ENCODE assay signal across 43 mouse cellular contexts in the genomic region with DNA sequence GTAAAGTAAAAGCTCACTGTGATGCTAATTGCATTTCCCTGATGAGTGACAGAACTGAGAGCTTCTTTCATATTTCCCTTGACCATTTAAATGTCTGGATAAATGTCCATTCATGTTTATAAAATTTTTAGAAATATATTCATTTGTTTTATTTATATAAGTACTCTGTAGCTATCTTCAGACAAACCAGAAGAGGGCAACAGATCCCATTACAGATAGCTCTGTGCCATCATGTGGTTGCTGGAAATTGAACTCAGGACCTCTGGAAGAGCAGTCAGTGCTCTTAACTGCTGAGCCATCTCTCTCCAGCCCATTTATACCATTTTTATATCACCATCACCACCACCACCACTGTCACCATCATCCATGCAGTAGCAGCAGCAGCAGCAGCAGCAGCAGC. TPM values are rescaled to one million over a fixed set of nuclear protein-coding genes. Genes with fewer than 3 reads are reported as not detected.
"Had no signal": no experiment of that assay in that cellular context is flagged by ENCODE, and none has a peak within 500 bp of the region (broad histone marks: within the 10 kb centered on the region; RNA-seq: fewer than 3 reads in every experiment).

No protein-coding gene starts in this region.

- H3K4me1 ChIP-seq: hindbrain, embryonic 15.5 days; liver, embryonic 12.5 days had no signal

- H3K27ac ChIP-seq: gastrocnemius, adult 2 months; heart, embryonic 13.5 days; heart, embryonic 15.5 days; hindbrain, embryonic 13.5 days; hindbrain, embryonic 15.5 days; hindbrain, postnatal 0 days; kidney, embryonic 15.5 days; kidney, postnatal 0 days; limb, embryonic 13.5 days; limb, embryonic 15.5 days; liver, embryonic 12.5 days; liver, embryonic 14.5 days had no signal

- H3K4me3 ChIP-seq: gastrocnemius, adult 2 months; heart, embryonic 13.5 days; heart, embryonic 15.5 days; hindbrain, embryonic 13.5 days; hindbrain, embryonic 15.5 days; kidney, embryonic 15.5 days; limb, embryonic 13.5 days; limb, embryonic 15.5 days; liver, embryonic 12.5 days had no signal

- ATAC-seq: hindbrain, postnatal 0 days; intestine, embryonic 16.5 days; liver, embryonic 12.5 days had no signal

- H3K4me2 ChIP-seq: heart, embryonic 11.5 days; heart, embryonic 13.5 days; heart, embryonic 15.5 days; hindbrain, embryonic 13.5 days; hindbrain, embryonic 15.5 days; kidney, embryonic 15.5 days; limb, embryonic 13.5 days; limb, embryonic 15.5 days; liver, embryonic 12.5 days had no signal

- H3K9me3 ChIP-seq: heart, embryonic 13.5 days; heart, embryonic 15.5 days; hindbrain, embryonic 13.5 days; hindbrain, embryonic 15.5 days; kidney, embryonic 15.5 days; limb, embryonic 15.5 days; liver, embryonic 12.5 days had no signal

- DNase-seq: gastrocnemius, adult 2 months; gastrocnemius, postnatal 10 days; gastrocnemius, postnatal 25 days; heart, adult 18-20 months; heart, postnatal 14 days; heart, postnatal 36 days; kidney, adult 11 months; kidney, adult 2 months; kidney, adult 9 months; kidney, postnatal 14 days; kidney, postnatal 36 days; layer of hippocampus, adult 9-11 months; layer of hippocampus, postnatal 36 days; left cerebral cortex, postnatal 4 days had no signal

- H3K9ac ChIP-seq: heart, embryonic 13.5 days; heart, embryonic 15.5 days; hindbrain, embryonic 13.5 days; hindbrain, embryonic 15.5 days; kidney, embryonic 15.5 days; limb, embryonic 13.5 days; limb, embryonic 15.5 days; liver, embryonic 12.5 days; liver, embryonic 14.5 days had no signal

- H3K27me3 ChIP-seq: heart, embryonic 13.5 days; heart, embryonic 15.5 days; hindbrain, embryonic 13.5 days; hindbrain, embryonic 15.5 days; kidney, embryonic 15.5 days; limb, embryonic 13.5 days; limb, embryonic 15.5 days; liver, embryonic 12.5 days had no signal

- H3K36me3 ChIP-seq: heart, embryonic 13.5 days; heart, embryonic 15.5 days; hindbrain, embryonic 13.5 days; hindbrain, embryonic 15.5 days; kidney, embryonic 15.5 days; limb, embryonic 13.5 days; limb, embryonic 15.5 days; liver, embryonic 12.5 days had no signal

RNA-seq across cellular contexts. Expression of gene Rtp2, which starts 26.7 kb away (rescaled TPM):
- total RNA-seq: gastrocnemius, adult 2 months; gastrocnemius, postnatal 10 days; gastrocnemius, postnatal 25 days; heart, adult 18-20 months; heart, adult 8-10 months; heart, postnatal 14 days; heart, postnatal 36 days; hematopoietic stem cell, adult 5-6 weeks; hindbrain, postnatal 0 days; left cerebral cortex, postnatal 25 days; liver, adult 2 months had no signal
- polyA plus RNA-seq: gonadal fat pad, adult 2 months; heart, embryonic 11.5 days; heart, embryonic 13.5 days; heart, embryonic 15.5 days; heart, postnatal 0 days; hindbrain, embryonic 11.5 days; hindbrain, embryonic 13.5 days; hindbrain, embryonic 15.5 days; intestine, embryonic 14.5 days; intestine, embryonic 16.5 days; kidney, adult 2 months; kidney, embryonic 15.5 days; kidney, postnatal 0 days; large intestine, adult 2 months; limb, embryonic 11.5 days; limb, embryonic 13.5 days; limb, embryonic 15.5 days; liver, adult 2 months; liver, embryonic 12.5 days; liver, embryonic 14.5 days; liver, embryonic 16.5 days had no signal

RNA-seq across cellular contexts. Expression of gene Gm37419, which starts 29.3 kb away (rescaled TPM):
- total RNA-seq: gastrocnemius, adult 2 months; gastrocnemius, postnatal 10 days; gastrocnemius, postnatal 25 days; heart, adult 18-20 months; heart, adult 8-10 months; heart, postnatal 14 days; heart, postnatal 36 days; hematopoietic stem cell, adult 5-6 weeks; hindbrain, postnatal 0 days; layer of hippocampus, adult 18-20 months; layer of hippocampus, postnatal 14 days; layer of hippocampus, postnatal 36 days; left cerebral cortex, adult 18-20 months; left cerebral cortex, adult 8-10 months; left cerebral cortex, postnatal 10 days; left cerebral cortex, postnatal 25 days; left cerebral cortex, postnatal 4 days; liver, adult 2 months had no signal
- polyA plus RNA-seq: gonadal fat pad, adult 2 months; heart, embryonic 11.5 days; heart, embryonic 13.5 days; heart, embryonic 15.5 days; heart, postnatal 0 days; hindbrain, embryonic 11.5 days; hindbrain, embryonic 13.5 days; hindbrain, embryonic 15.5 days; hindbrain, postnatal 0 days; intestine, embryonic 14.5 days; intestine, embryonic 16.5 days; kidney, adult 2 months; kidney, embryonic 15.5 days; kidney, postnatal 0 days; large intestine, adult 2 months; limb, embryonic 11.5 days; limb, embryonic 13.5 days; limb, embryonic 15.5 days; liver, adult 2 months; liver, embryonic 12.5 days; liver, embryonic 14.5 days; liver, embryonic 16.5 days had no signal
